Mouse (Mus musculus) ovary, adult 10 weeks (tissue): ENCODE data around the gene Unc5c. TPM values are rescaled to one million over a fixed set of nuclear protein-coding genes. Genes with fewer than 3 reads are reported as not detected.

ENCODE experiments used
- polyA plus RNA-seq: library from polyadenylated mRNA; stranded (reverse); fragments of 350-450 nt; fragmentation: Illumina TruSeq; extraction: RNeasy Lipid Tissue Mini Kit (QIAGEN cat#74804); gene quantifications from one replicate; pipeline ENCODE4 v1.2.3, GENCODE M21; 2014

The Unc5c gene
- 5.2 TPM for polyA plus RNA-seq

DNA sequence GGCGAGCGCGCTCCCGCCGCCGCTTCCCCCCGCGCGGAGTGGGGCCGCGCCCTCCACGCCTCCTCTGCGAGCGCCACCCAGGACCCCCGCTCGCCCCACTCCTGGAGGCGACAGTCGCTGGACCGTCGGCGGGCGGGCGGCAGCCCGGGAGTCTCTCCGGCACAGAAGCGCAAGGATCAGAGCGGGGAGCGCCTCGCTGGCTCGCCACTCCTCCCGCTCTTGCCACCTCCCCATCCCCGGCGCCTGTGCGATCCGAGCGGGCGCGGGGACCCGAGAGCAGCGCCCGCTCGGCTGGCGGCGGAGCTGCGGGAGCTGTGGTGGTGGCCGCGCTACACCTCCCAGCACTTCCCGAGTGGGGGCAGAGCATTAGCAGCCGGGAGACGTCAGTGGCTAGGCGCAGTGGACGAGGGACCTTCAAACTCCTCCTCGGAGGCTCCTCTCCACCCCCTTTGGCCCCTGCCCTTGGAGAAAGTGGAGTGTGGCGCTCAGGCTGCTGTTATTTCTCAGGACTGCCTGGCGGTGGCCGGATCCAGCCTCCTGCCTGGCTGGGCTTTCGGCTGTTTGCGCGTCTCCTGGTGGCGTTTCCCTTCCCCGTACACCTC is at the start of gene Unc5c:
TSS of gene Unc5c (plus strand) at position 113 of the 602 bp plus-strand sequence.

